Mouse (Mus musculus) bone marrow, adult 2 months (tissue): ENCODE results near the gene Lmna.

Source experiments
- CTCF ChIP-seq: fragments of 200-500 bp; IDR thresholded peaks from 2 replicates; pipeline ENCODE4 v1.5.1; 2011; ENCODE audit warnings: low read length, control low read depth; ENCODE audit not compliant: control insufficient read depth, insufficient read depth
- POLR2A ChIP-seq: fragments of 200-500 bp; IDR thresholded peaks from 2 replicates; pipeline ENCODE4 v1.6.1; 2011; ENCODE audit warnings: low read depth, mild to moderate bottlenecking, control low read depth, low read length, borderline replicate concordance; ENCODE audit not compliant: control insufficient read depth

DNA sequence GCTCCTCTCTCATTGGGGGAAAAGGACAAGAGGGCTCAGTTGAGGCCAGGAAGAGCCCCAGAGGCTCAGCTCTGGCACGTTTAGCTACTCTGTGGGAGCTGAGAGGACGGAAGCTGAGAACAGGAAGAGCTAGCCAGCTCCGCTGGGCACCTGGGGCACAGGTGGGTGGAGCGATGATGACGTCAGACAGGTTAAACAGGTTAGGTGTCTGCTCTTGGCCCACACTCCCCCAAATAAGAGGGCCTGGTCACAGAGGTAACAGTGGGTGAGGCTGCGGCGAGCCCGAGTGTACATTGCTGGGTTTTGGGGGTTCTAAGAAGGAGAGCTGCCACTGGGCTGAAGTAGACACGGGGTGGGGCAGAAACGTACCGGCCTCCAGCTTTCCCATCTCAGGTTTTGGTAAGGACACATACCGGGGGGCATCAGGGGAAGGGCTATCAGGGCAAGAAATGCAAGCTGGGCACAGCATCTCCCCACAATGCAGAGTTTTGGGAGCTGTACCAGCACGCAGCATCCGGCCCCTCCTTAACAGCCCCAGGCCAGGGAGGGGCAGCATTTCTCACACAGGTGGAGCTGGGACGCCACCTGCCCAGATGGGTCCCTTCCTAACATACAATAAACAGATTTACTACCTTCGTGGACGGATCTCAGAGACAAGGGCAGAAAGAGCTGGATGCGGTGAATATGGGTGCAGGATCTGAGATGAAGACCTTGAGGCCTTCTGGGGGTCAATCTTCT, 38.6 kb upstream of the Lmna start, which contains the start of gene Rab25:
- TF ChIP-seq POLR2A (no peak), CTCF (no peak)
